Mouse (Mus musculus) brain, embryonic 14.5 days (tissue): ENCODE data around the gene Lrrc49. TPM values are rescaled to one million over a fixed set of nuclear protein-coding genes. Genes with fewer than 3 reads are reported as not detected.

Experiments used
- DNase-seq: peaks from one replicate; pipeline ENCODE4 v3.0.0-alpha.2; 2011; ENCODE audit warnings: low read depth
- CTCF ChIP-seq: fragments of 200-500 bp; IDR thresholded peaks from 2 replicates; pipeline ENCODE4 v1.5.1; 2012; ENCODE audit warnings: inconsistent platforms, mild to moderate bottlenecking, moderate library complexity, borderline replicate concordance; ENCODE audit not compliant: insufficient read depth, insufficient read length; ENCODE audit errors: extremely low read depth
- POLR2A ChIP-seq: fragments of 200-500 bp; IDR thresholded peaks from 2 replicates; pipeline ENCODE4 v1.6.1; 2012; ENCODE audit warnings: mild to moderate bottlenecking, inconsistent platforms, borderline replicate concordance; ENCODE audit not compliant: poor library complexity, insufficient read depth, insufficient read length, severe bottlenecking; ENCODE audit errors: extremely low read depth
- polyA plus RNA-seq: library from polyadenylated mRNA; depleted of rRNA; stranded (reverse); fragments of >200 nt; gene quantifications from 2 replicates; pipeline ENCODE4 v1.2.3, GENCODE M21; 2012; rRNA removed

Gene Lrrc49
- 63.1 and 72.4 TPM in 2 replicates for polyA plus RNA-seq

GRCm38 (mm10) chr9:60687891-60688324 lies at the start of gene Lrrc49:
Lrrc49 (minus strand) TSS chr9:60688158.
- no peak for TF ChIP-seq POLR2A
- no peak for TF ChIP-seq CTCF
- DNase-seq, result peak; percentile 98

GRCm38 (mm10) chr9:60734321-60734720 lies 46.4 kb upstream of the Lrrc49 start:
- no peak for DNase-seq
- TF ChIP-seq CTCF (no peak), POLR2A (no peak)

- no peak for DNase-seq
Measured at GRCm38 (mm10) chr9:60724968-60725367, 37.0 kb upstream of the Lrrc49 start.

GRCm38 (mm10) chr9:60719687-60720086 lies 31.7 kb upstream of the Lrrc49 start:
- TF ChIP-seq CTCF, result no peak
- no peak for TF ChIP-seq POLR2A
- no peak for DNase-seq

More at GRCm38 (mm10) chr9:60724968-60725367, 37.0 kb upstream of the Lrrc49 start:
- TF ChIP-seq CTCF, result no peak
- TF ChIP-seq POLR2A, result no peak

GRCm38 (mm10) chr9:60718284-60718683 lies 30.3 kb upstream of the Lrrc49 start:
- DNase-seq, result peak; percentile 60
- peak; percentile 63; the same call in 1 of the 2 replicates for TF ChIP-seq CTCF
- no peak for TF ChIP-seq POLR2A

- TF ChIP-seq CTCF (peak; percentile 31; the same call in 1 of the 2 replicates), POLR2A (no peak)
- peak; percentile 32 for DNase-seq
Measured at GRCm38 (mm10) chr9:60715828-60716227, 27.9 kb upstream of the Lrrc49 start.

GRCm38 (mm10) chr9:60715271-60715670 lies 27.3 kb upstream of the Lrrc49 start:
- TF ChIP-seq POLR2A, result no peak
- no peak for TF ChIP-seq CTCF

GRCm38 (mm10) chr9:60714191-60714590 lies 26.2 kb upstream of the Lrrc49 start:
- DNase-seq, result no peak
- TF ChIP-seq CTCF (no peak), POLR2A (no peak)

More at GRCm38 (mm10) chr9:60715271-60715670, 27.3 kb upstream of the Lrrc49 start:
- DNase-seq, result no peak

GRCm38 (mm10) chr9:60713616-60714015 lies 25.7 kb upstream of the Lrrc49 start:
- TF ChIP-seq POLR2A (no peak), CTCF (no peak)
- DNase-seq, result no peak

- TF ChIP-seq CTCF (no peak), POLR2A (peak; percentile 23; the same call in 1 of the 2 replicates)
- peak; percentile 56 for DNase-seq
Measured at GRCm38 (mm10) chr9:60712771-60713541, 25.0 kb upstream of the Lrrc49 start, which contains the start of gene Larp6. Larp6 (plus strand) TSS chr9:60712989.

- DNase-seq, result no peak
Measured at GRCm38 (mm10) chr9:60712011-60712410, 24.1 kb upstream of the Lrrc49 start.

GRCm38 (mm10) chr9:60709721-60710120 lies 21.8 kb upstream of the Lrrc49 start:
- no peak for DNase-seq
- TF ChIP-seq CTCF (no peak), POLR2A (no peak)

More at GRCm38 (mm10) chr9:60712011-60712410, 24.1 kb upstream of the Lrrc49 start:
- TF ChIP-seq CTCF (no peak), POLR2A (no peak)

GRCm38 (mm10) chr9:60708606-60709005 lies 20.6 kb upstream of the Lrrc49 start:
- TF ChIP-seq POLR2A (no peak), CTCF (no peak)
- DNase-seq, result no peak
